Mouse (Mus musculus) megakaryocyte, embryonic 14.5 days (primary cell): ENCODE results near the gene Cish.

Source experiments
- FLI1 ChIP-seq: IDR thresholded peaks from 2 replicates; pipeline ENCODE4 v1.6.1; 2012; ENCODE audit warnings: low read length, inconsistent platforms, mixed read lengths
- GATA1 ChIP-seq: IDR thresholded peaks from 3 replicates; pipeline ENCODE4 v1.6.1; 2012; ENCODE audit warnings: mixed read lengths, low read length, inconsistent platforms, borderline replicate concordance

DNA sequence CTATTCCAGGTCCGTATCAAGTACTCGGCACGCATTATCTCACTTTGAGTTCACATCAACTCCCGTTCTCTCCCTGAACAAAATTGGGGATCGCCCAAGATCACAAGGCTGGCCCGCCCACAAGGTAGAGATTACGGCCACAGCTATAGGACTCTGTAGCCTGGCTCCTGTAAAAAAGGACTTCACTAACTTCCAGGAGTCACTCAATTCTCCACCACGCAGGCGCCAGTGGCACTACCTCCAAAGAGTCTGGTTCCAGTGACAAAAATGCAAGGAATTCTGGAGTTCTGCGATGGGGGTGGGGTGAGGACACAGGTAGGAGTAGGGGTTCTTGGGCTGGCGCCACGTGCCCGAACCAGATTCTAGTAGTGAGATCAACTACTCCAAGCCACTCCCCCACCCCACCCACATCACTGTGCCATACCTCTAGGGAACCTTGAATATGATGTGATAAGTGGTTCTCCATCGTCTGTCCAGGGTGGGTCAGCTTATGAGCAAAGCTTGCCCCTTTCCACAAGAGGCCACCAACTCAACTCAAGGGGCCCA lies 7.6 kb upstream of the Cish start:
- no peak for TF ChIP-seq GATA1
- TF ChIP-seq FLI1, result no peak
